Mouse (Mus musculus): ENCODE results near the gene Bdh1.

The Bdh1 gene

DNA sequence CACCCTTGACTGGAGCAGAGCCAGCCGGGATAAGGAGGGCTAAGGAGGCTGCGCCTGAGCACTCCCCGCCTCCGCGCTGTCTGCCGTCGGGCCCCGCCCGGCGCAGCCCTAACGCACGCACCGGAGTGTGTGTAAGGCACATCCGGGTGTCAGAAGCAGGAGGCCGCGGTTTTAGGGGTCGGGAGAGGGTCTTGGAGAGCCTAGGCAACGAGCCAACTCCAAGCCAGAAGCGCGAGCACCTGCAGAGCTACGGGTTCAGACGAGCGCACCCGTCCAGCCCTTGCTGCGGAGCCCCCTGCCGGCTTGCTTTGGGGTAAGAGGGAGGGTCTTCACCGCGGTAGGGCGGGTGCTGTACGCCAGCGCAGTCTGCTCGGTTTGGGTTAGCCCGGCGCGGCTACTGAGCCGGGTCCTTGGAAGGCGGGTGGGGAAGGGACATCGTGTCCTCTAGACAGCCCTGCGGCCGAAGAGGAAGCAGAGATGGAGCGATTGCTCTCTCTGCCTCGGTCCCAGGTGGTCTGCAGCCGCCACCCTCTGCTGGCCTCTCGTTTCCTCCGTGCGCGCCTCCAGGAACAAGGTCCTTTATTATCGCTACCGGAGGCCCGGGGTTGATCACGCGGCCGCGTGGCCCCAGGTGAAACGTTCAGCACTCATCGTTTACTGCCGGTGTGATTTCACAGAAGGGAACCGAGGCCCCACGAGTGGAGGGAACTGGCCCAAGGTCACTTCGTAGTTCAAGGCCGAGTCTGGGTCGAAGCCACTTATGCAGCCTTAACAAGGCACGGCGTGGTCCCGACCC is 6.8 kb downstream of the Bdh1 start:
- DNase-seq (ENCODE audit: low spot score in 2 of 2): peak; percentile 85 to 89

DNA sequence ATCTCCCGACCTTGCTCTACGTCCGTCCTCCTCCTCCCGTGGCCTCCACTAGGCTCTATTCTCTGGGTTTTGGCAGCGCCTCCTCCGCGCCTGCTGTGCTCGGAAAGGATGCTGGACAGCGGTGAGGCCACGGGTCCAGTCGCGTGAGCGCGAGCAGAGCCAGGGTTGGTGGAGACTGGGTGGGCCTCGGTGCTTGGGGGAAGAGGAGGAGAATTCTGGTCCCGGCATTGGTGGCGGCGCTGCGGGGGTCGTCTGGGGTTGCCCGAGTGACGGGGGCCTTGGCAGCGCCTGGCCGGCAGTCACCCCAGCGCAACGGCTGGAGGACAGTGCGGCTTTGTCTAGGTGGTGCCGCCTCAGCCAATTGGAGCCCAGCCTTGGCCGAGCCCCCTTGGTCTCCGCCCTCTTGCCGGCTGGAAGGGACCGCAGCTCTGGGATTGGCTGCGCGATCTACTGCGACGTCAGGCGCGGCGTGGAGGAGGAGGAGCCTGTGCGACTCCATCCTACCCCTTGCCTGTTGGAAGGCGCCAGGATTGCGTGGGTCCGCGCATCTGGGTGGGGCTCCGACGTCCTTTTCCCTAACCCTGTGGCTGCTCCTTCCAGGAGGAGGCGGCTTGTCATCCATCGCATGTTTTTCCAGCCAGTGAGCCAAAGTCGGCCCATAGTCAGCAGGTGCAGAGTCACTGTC is 7.5 kb downstream of the Bdh1 start:
- peak; percentile 97 for DNase-seq (ENCODE audit: low spot score in 2 of 2)

DNA sequence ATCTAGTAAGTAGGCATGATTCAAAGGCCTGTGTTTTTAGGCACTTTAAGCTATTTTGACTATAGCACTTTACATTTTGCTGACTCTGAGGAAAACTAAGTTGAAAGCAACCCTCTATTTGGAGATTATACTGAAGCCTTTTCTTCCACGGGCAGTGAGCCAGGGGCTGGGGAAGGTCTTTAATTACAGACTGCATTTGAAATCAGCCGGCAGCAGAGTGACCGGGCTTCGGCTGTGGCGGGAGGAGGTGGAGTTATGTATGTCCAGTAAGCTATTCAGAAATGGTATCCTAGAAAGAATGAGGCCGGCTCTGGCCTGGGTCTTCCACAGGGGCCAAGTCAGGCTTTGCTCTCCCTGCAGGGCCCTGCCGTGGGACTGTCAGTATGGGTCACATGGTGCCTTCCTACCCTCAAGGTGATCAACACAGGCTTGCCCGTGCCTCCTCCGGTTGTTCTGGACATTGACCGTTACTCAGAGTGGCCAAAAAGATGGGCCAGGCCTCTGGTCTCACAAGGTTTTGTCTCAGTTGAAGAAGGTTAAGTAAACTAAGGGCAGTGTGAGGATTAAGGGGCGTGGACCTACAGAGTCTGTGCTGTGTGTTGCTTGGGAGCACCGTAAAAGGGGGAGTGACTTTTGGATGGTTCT is 11.5 kb downstream of the Bdh1 start:
- DNase-seq (ENCODE audit: low spot score in 2 of 2): no peak

DNA sequence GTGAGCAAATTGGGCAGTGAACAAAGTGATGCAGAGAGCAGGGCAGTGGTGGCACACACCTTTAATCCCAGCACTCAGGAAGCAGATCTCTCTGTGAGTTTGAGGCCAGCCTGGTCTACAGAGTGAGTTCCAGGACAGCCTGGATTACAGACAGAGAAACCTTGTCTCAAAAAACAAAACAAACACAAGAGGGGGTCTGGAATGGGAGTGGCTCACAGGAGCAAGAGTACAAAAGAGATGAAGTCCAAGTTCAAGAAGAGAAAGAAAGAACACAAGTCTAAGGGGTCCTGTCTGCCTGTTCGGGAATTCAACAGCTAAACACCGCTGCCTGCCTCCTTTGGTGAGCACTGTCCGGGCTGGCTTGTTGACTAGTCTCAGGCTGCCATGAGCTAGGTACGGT is 13.1 kb downstream of the Bdh1 start:
- no peak for DNase-seq (ENCODE audit: low spot score in 2 of 2)

DNA sequence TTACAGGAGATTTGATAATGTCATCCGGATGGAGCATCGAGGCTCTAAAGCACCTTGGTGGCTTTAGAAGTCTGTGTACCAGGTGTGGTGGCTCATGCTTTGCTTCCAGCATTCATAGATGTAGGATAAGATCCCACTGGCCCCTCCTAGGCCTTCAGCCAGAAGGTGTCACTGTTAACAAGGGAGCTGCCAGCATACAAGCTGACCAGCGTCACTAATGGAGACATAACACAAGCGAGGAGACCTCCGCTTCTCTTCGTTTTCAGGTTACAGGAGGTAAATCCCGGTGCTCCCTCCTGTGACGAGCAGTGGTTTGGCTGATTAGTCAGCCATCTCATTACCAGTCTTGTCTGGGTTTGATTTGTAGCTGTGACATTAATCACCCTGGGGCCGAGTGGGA is 14.0 kb downstream of the Bdh1 start:
- DNase-seq (ENCODE audit: low spot score in 2 of 2): no peak

DNA sequence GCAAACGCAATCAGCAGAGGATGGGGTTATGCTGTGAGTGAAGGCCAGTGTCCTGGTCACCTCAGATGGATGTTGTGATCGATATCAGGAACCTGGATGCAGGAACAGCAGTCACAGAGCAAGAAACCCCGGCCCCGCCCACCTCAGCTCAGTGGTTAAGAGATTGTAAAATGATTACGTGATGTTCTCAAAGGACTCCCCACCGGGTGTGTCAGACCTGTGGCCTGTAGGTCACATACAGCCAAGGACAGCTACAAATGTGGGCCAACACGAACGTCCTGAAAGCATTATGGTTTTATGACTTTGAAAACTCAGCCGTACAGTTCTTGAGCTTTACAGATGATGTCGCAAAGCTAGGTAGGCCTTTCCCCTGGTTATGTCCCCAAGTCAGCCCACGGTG is 15.3 kb downstream of the Bdh1 start:
- no peak for DNase-seq (ENCODE audit: low spot score in 2 of 2)

DNA sequence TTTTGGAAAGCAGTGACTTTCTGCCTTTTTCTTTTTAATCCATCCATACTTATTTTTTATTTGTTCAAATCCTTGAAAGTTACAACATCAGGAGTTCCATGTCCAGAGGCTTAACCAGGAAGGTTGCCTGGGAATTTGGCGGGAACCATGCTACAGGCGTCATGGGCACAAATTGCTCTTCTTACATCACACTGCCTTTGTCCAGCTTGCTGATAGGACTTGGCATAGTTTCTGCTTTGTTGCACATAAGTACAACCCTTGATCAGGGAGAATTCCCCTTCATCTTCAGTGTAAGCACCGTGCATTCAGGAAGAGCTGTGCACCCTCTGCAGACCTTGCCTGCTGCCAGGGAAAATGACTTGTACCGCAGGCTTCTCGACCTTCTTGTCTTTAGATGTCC is 17.4 kb downstream of the Bdh1 start:
- no peak for DNase-seq (ENCODE audit: low spot score in 2 of 2)

DNA sequence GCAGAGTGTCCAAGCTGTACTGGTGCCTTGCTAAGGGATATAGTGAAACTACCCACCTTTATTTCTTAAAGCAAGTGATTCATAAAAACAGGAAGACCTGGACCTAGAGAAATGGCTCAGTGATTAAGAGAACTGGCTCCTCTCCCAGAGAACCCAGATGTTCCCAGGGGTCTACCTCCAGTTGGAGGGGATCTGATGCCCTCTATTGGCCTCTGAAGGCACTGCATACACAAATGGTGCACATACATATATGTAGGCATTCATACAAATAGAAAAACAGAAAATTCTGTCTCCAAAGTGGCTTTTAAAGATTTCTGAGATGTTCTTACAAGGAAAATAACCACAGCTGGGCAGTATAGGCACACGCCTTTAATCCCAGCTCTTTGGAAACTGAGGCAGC is 18.0 kb downstream of the Bdh1 start:
- no peak for DNase-seq (ENCODE audit: low spot score in 2 of 2)

DNA sequence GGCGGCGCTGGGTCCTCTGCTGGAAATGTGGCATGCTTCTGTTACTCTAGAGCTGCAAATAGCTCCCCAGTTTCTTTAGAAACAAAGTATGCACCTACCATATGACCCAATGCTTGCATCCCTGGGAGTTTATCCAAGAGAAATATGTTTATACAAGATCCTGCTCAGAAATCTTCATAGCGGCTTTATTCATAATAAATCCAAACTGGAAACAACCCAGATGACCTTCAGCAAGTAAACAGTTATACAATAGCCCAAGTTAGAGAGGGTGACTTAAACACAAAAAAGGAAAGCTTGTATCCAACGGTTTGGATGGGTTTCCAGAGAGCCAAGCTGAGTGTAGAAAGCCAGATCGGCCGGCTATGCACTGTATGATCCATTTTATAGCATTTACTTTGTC is 22.4 kb downstream of the Bdh1 start:
- no peak for DNase-seq (ENCODE audit: low spot score in 2 of 2)

DNA sequence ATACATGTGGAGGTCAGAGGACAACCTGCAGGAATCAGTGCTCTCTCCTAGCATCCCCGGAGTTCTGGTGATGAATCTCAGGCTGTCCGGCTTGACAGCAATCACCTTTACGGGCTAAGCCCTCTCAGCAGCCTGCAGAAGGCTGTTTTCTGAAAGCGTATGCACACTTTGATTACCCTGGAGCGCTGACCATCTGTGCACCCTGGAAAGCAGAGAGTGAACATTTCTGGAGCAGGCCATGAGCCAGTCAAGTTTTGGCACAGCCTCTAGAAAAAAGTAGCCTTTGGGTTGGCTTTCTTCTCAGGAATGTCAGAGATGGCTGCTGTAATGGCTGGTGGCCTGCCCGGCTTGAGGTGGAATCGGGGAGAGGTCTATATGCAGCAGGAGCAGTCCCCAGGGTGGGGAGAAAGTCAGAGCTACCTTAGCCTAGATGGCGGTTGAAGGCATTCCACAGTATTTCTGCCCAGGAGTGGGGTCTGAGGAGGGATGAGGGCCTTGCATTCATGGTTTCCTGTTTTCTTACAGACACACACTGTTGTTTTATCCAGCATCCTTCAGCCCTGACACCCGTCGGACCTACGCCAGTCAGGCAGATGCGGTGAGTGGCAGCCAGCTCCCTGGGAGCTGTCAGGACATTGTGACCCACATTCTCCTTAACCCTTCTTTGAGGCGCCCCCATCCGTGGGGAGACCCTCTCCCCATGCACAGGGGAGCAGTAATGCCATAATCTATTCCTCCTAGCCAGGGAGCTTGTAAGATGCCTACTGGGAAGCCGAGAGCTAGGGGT is 24.2 kb downstream of the Bdh1 start:
- no peak for DNase-seq (ENCODE audit: low spot score in 2 of 2)

DNA sequence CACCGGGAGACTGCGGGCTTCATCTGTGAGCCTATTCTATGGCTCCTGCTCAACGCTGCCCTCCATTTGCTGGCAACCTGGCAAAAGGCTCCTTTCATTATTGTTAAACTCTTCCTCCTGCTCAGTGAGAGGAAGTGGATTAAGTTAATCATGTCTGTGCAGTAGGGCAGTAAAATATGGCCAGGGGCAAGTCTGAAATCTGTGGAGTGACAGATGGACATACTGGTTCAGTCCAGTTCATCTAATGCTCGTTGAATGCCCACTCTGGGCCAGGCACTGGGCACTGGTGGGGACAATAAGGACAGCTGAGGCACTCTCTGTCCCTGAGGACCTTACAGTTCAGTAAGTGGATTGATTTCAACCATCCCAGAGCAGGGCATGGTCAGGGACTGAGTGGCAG is 27.9 kb downstream of the Bdh1 start:
- no peak for DNase-seq (ENCODE audit: low spot score in 2 of 2)

DNA sequence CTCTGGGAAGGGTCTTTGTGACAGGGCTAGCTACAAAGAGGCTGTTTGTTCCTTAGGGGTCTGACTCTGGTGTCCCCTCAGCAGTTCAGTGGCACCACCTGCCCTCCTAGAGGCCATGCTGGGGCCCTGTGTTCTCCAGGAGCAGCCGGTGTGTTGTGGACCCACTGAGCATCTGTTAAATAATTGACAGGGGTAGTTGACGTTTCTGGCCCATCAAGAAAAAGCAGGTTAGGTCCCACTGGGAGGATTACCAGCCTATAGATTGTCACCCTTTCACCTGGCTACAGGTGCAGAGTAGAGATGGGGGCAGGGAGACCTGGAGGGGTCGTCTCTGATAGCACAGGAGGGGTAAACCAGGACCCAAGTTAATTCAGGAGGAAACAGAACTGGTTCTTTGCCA is 29.2 kb downstream of the Bdh1 start:
- DNase-seq (ENCODE audit: low spot score in 2 of 2): no peak

DNA sequence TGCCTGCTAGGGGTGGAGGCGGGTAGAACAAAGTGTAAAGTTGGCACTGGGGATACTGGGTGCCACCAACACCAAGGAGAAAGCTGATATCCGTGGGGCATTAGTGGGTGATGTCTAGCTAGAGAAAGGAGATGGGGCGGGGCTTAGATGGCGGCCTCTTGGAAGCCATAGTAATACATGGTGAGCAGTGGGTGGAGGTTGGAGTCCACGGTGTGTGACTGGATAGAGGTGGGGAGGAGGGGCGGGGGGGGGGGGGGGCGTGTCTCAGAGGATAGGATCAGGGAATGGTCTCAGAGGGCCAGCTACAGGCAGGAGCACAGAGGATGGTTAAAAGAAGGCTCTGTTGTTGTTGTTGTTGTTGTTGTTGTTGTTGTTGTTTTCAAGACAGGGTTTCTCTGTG is 30.4 kb downstream of the Bdh1 start:
- no peak for DNase-seq (ENCODE audit: low spot score in 2 of 2)

DNA sequence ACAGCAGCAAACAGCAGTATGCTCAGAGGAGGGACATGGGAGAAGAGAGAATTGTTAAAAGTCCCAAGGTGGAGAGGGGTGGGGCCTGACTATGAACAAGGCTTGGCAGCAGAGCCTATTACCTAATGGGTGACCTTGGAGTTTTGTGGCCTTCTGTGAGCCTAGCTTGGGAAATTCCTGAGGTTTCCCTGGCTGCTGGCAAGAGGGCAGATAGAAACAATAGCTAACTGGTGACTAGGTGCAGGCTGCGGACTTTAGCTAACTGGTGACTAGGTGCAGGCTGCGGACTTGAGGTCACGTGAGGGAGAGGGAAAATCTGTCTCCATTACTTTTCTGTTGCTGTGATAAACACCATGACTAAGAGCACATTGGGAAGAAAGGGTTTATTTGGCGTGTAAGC is 31.9 kb downstream of the Bdh1 start:
- DNase-seq (ENCODE audit: low spot score in 2 of 2): no peak

DNA sequence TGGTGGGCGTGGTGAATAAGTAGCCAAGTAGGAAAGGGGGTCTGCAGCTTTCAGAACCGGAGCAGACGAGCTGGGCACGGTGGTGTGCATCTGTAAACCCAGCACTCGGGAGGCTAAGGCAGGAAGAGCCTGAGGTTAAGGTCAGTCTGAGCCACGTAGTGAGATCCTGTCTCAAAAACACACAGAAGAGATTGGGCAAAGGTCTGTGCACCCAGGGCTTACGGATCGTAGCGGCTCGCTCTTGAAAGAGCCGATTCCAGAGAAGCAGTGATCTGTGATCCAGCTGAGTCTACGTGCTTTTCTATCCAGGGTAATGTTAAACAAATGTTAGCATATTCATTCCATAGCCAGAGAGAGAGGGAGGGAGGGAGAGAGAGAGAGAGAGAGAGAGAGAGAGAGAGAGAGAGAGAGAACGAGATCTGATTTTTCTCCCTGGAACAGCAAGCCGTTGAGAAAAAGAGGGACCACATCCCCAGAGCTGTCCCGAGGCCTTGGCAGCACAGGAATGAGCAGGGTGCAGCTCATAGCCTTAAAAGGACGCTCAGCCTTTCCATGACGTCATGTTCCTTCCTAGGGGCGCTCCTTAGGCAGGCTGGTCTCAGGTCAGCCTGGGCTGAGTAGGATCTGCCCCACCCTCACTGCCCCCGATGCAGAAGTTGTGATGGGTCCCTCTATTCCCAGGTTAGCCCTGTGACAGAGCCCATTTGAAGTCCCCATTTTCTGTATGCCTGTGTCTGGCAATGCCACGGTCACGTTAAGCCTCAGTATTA is 33.4 kb downstream of the Bdh1 start:
- no peak for DNase-seq (ENCODE audit: low spot score in 2 of 2)

DNA sequence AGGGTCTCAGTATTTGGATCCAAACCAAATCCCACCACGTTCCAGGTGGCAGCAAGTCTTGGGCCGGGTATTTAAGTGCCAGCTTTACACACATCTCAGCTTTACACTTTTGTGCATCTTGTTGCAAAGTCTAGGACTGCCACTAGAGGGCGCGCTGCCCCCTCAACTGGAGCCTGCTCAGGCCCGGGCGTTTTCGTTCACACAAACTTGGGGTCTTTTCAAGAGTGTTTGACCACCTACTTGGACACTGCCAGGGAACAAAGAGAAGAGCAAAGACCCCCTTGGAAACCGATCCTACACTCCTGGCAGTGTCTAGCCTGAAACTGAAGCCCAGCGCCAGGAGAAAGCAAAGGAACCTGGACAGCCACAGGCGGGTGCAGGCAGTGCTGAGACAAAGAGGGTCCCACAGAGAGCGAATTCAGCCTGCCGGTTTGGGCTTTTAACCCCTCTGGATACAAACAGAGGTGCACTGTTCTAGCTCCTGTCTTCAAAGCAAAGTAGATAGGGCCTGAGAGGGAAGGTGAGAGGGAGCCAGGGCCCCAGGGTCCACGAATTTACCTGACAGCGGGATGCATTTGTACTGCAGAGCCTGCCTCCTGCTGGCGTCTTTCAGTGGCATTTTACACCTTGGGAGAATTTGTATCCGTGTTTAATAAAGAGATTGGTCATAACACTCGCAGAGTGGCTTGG is 36.3 kb downstream of the Bdh1 start:
- DNase-seq (ENCODE audit: low spot score in 2 of 2): peak; percentile 84 to 87

DNA sequence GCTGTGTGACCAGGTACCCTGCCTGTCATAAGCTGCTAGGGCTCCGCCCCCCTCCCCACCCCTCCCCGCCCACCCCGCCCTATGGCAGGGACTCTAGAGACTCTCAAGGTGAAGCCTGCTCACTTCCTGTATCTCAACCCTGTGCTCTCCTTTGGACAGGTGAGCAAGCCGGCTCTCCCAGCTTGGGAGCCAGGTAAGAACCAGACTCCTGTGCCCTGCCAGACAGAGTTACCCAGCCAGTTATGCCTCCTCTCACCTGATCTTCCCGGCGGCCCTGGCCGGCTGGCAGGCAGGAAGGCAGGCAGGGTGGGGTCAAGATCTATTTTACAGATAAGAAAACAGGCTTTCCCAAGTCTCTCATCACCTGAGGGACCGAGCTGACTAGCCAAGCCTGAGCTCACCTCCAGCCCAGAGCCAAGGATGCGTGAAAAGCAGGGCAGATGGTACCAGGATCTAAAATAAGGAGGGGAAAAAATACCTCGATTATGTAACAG is 37.9 kb downstream of the Bdh1 start:
- peak in 1 of 2 experiments; percentile 60 for DNase-seq (ENCODE audit: low spot score in 2 of 2)

DNA sequence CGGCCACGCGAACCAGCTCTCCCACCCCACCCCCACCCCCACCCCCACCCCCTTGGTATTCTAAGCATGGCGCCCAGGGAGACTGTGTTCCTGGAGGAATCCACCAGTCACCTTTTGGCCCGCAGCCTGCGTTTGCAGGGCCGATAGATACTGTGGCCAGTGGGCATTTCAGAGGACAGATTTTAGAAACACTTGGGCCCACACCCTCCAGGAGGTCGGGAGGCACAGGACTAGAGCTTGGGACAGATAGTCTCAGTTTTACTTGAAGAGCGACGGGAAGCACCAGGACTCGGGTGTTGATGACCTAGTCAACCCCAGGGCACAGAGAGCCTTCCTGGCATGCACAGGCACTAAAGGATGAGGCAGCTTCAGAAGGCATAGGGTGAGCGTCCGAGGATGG is 38.4 kb downstream of the Bdh1 start:
- no peak for DNase-seq (ENCODE audit: low spot score in 2 of 2)

DNA sequence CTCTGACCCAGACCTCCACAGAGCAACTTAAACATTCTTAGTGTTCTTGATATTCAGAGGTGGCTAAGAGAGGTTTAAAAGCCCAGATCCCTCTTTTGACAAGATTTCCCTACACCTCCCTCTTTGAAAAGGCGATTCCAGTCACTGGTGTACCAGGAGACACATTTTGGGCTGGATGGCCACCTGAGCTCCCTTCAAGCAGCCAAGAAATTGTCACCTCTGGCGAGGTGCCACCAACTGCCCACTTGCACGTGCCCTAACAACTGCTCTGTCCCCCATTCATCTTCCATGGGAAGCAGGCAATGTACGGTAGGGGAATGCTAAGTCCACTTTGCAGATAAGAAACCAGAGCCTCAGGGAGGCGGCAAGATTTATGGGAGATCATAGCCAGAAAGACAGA is 39.0 kb downstream of the Bdh1 start:
- no peak for DNase-seq (ENCODE audit: low spot score in 2 of 2)

DNA sequence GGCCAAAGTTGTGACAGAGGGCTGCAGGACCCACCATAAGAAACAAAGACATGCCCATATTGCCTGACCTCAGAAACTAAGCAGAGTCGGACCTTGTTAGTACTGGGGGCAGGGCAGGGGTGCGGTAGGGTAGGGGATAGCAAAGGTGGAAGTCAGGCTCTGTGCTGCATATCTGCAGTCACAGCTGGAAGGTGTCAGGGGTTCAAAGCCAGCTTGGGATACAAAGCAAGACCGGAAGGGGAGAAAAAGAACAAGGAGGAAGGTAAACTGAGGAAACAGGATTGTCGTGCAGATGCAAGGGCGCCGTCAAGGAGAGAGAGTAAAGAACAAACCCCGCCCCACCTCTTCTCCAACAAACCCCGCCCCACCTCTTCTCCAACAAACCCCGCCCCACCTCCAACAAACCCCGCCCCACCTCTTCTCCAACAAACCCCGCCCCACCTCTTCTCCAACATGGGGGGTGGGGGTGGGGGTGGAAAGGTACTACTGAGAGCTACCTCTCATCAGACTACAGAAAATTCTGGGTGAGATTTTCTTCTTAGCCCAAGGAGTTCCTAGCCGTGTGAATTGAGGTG is 40.1 kb downstream of the Bdh1 start:
- no peak for DNase-seq (ENCODE audit: low spot score in 2 of 2)
